In the genomic region with DNA sequence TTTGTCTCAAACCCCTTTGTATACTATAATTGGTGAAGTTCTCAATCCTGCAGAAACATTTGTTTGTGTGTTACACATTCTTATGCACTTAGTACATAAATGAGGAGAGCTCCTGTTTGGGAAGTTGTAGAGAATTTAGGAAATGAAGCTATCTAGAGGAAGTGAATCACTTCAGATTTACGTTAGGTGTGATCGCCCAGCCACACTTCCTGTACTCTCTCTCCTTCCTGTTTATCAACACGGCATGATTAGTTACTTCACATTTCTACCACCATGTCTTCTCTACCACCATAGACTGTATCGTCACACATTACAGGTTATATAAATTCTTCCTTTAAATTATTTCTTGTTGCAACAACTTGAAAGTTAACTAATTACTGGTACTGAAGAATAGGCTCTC, we compare ENCODE assay signal across 26 mouse cellular contexts.
A peak's percentile ranks its signal among the peaks of the same experiment; 100 is the strongest.
DNase-seq lines count a peak whose midpoint lies in the region; ATAC-seq and TF ChIP-seq lines count a peak whose summit lies in the region.
"Had no signal": no experiment of that assay in that cellular context is flagged by ENCODE, and none has a peak within 500 bp of the region (broad histone marks: within the 10 kb centered on the region; RNA-seq: fewer than 3 reads in every experiment).

No protein-coding gene starts in this region.

- ATAC-seq in kidney, postnatal 0 days (replicated peaks; ENCODE audit: low FRiP score, low read depth): no peak
- ATAC-seq in kidney, embryonic 15.5 days (replicated peaks; ENCODE audit: low FRiP score): no peak
- ATAC-seq in common myeloid progenitor, adult 5-6 weeks (replicated peaks; ENCODE audit: low read depth, poor library complexity, severe bottlenecking): 0 out of 2 replicates have a peak, but pooled peaks have one; percentile 29
- ATAC-seq in megakaryocyte progenitor cell, adult 5-6 weeks (replicated peaks; ENCODE audit: poor library complexity): peak; percentile 46
- no peak for ATAC-seq in monocyte, adult 5-6 weeks (replicated peaks; ENCODE audit: insufficient number of reproducible peaks, low FRiP score, low TSS enrichment, poor library complexity, severe bottlenecking)
- ATAC-seq: activated CD4-positive, CD25-positive, alpha-beta regulatory T cell, adult 4 months; CD4-positive, CD25-positive, alpha-beta regulatory T cell, adult 4 months; forebrain, embryonic 15.5 days; hindbrain, embryonic 16.5 days had no signal

- 69% methylated on average over 4 of the region's 4 CpGs for WGBS in kidney, postnatal 0 days
- 78% methylated on average over 4 of the region's 4 CpGs for WGBS in kidney, embryonic 15.5 days

- DNase-seq in kidney, postnatal 0 days (ENCODE audit: low spot score): peak; percentile 4
- no peak for DNase-seq in retina, postnatal 1 day
- no peak for DNase-seq in cerebellum, adult 9-11 months
- DNase-seq: adrenal gland, postnatal 10 days; adrenal gland, postnatal 36 days; cerebellum, adult 18-20 months; cerebellum, adult 9-10 months; cerebellum, postnatal 25 days; embryo, embryonic 11 days; gastrocnemius, postnatal 25 days; heart, adult 2 months had no signal

- no peak overlapping the region for H3K4me3 ChIP-seq in kidney, postnatal 0 days (replicated peaks; ENCODE audit: low read depth, low read length)
- H3K4me3 ChIP-seq in kidney, embryonic 15.5 days (replicated peaks): no peak overlapping the region
- H3K4me3 ChIP-seq: embryonic facial prominence, embryonic 10.5 days; embryonic facial prominence, embryonic 13.5 days; erythroblast, embryonic 14.5 days; forebrain, embryonic 12.5 days; forebrain, embryonic 15.5 days; heart, adult 2 months; hindbrain, embryonic 10.5 days; hindbrain, embryonic 13.5 days had no signal

- H3K9me3 ChIP-seq in kidney, postnatal 0 days (replicated peaks; ENCODE audit: low read length): no peaks in the 10 kb centered on the region
- H3K9me3 ChIP-seq in kidney, embryonic 15.5 days (replicated peaks): no peaks in the 10 kb centered on the region
- H3K9me3 ChIP-seq: embryonic facial prominence, embryonic 10.5 days; embryonic facial prominence, embryonic 13.5 days; forebrain, embryonic 12.5 days; forebrain, embryonic 15.5 days; hindbrain, embryonic 10.5 days; hindbrain, embryonic 13.5 days had no signal

- H3K27ac ChIP-seq in kidney, postnatal 0 days: no peak overlapping the region
- no peak overlapping the region for H3K27ac ChIP-seq in kidney, embryonic 15.5 days
- H3K27ac ChIP-seq: embryonic facial prominence, embryonic 10.5 days; embryonic facial prominence, embryonic 13.5 days; forebrain, embryonic 12.5 days; forebrain, embryonic 15.5 days; heart, adult 2 months; hindbrain, embryonic 10.5 days; hindbrain, embryonic 13.5 days had no signal

- H3K4me2 ChIP-seq in kidney, postnatal 0 days (ENCODE audit: low read length): no peak overlapping the region
- H3K4me2 ChIP-seq in kidney, embryonic 15.5 days: no peak overlapping the region
- H3K4me2 ChIP-seq: embryonic facial prominence, embryonic 13.5 days; forebrain, embryonic 12.5 days; forebrain, embryonic 15.5 days; heart, embryonic 11.5 days; hindbrain, embryonic 13.5 days had no signal

- H3K9ac ChIP-seq in kidney, postnatal 0 days (ENCODE audit: low read depth, low read length): no peak overlapping the region
- no peak overlapping the region for H3K9ac ChIP-seq in kidney, embryonic 15.5 days
- H3K9ac ChIP-seq: embryonic facial prominence, embryonic 13.5 days; forebrain, embryonic 12.5 days; forebrain, embryonic 15.5 days; hindbrain, embryonic 13.5 days had no signal

- no peaks in the 10 kb centered on the region for H3K27me3 ChIP-seq in kidney, postnatal 0 days (ENCODE audit: insufficient read depth, low read length)
- H3K27me3 ChIP-seq in kidney, embryonic 15.5 days: no peaks in the 10 kb centered on the region
- H3K27me3 ChIP-seq: embryonic facial prominence, embryonic 13.5 days; forebrain, embryonic 12.5 days; forebrain, embryonic 15.5 days; hindbrain, embryonic 13.5 days had no signal

- no peak for TF ChIP-seq CTCF in kidney, postnatal 0 days (IDR thresholded peaks at IDR 0.05; ENCODE audit: low read depth)

- H3K36me3 ChIP-seq in kidney, postnatal 0 days (ENCODE audit: insufficient read depth, low read length): no peaks in the 10 kb centered on the region
- no peaks in the 10 kb centered on the region for H3K36me3 ChIP-seq in kidney, embryonic 15.5 days
- H3K36me3 ChIP-seq: embryonic facial prominence, embryonic 10.5 days; embryonic facial prominence, embryonic 13.5 days; forebrain, embryonic 12.5 days; forebrain, embryonic 15.5 days; hindbrain, embryonic 10.5 days; hindbrain, embryonic 13.5 days had no signal

- no peaks in the 10 kb centered on the region for H3K4me1 ChIP-seq in kidney, postnatal 0 days (replicated peaks; ENCODE audit: insufficient read depth, low read length)
- no peaks in the 10 kb centered on the region for H3K4me1 ChIP-seq in kidney, embryonic 15.5 days
- H3K4me1 ChIP-seq: embryonic facial prominence, embryonic 10.5 days; embryonic facial prominence, embryonic 13.5 days; forebrain, embryonic 12.5 days; forebrain, embryonic 15.5 days; hindbrain, embryonic 10.5 days; hindbrain, embryonic 13.5 days had no signal

Comparison
In these comparisons a context has a peak if more than half of its experiments do, and no peak if none do; other contexts are left out.
1. ATAC-seq: peak in common myeloid progenitor, adult 5-6 weeks (single experiment) and megakaryocyte progenitor cell, adult 5-6 weeks (single experiment); none in kidney, postnatal 0 days (single experiment), kidney, embryonic 15.5 days (single experiment) and monocyte, adult 5-6 weeks (single experiment).